Mouse (Mus musculus) heart, embryonic 16.5 days (tissue): ENCODE measurements around the gene Sh3gl2. TPM values are rescaled to one million over a fixed set of nuclear protein-coding genes. Genes with fewer than 3 reads are reported as not detected.

Source experiments
- ATAC-seq: fragments of 200-750 bp; cut with Nextera tagmentation; replicated peaks from 2 replicates; pipeline ENCODE4 v1.8.0; 2017; ENCODE audit warnings: moderate number of reproducible peaks; ENCODE audit not compliant: insufficient read depth, low FRiP score; ENCODE audit errors: extremely low read depth
- H3K27ac ChIP-seq: fragments of 300-500 bp; sonication (generic); 2 replicates; pipeline ENCODE4 v1.5.1; 2014; ENCODE audit warnings: mild to moderate bottlenecking, low read length, control low read depth, moderate library complexity
- H3K27me3 ChIP-seq: fragments of 300-500 bp; sonication (generic); 2 replicates; pipeline ENCODE4 v1.6.1; 2014; ENCODE audit warnings: low read length, mixed read lengths; ENCODE audit not compliant: control insufficient read depth, insufficient read depth
- H3K36me3 ChIP-seq: fragments of 300-500 bp; sonication (generic); 2 replicates; pipeline ENCODE4 v1.6.1; 2014; ENCODE audit not compliant: control insufficient read depth, insufficient read depth
- H3K4me1 ChIP-seq: fragments of 300-500 bp; sonication (generic); 2 replicates; pipeline ENCODE4 v1.6.1; 2014; ENCODE audit warnings: low read length, mixed read lengths; ENCODE audit not compliant: control insufficient read depth, insufficient read depth
- H3K4me2 ChIP-seq: fragments of 300-500 bp; sonication (generic); 2 replicates; pipeline ENCODE4 v1.6.1; 2014; ENCODE audit warnings: low read depth, mild to moderate bottlenecking, control low read depth, low read length
- H3K4me3 ChIP-seq: fragments of 300-500 bp; sonication (generic); 2 replicates; pipeline ENCODE4 v1.5.1; 2014; ENCODE audit warnings: mild to moderate bottlenecking, control low read depth, low read length
- H3K9ac ChIP-seq: fragments of 300-500 bp; sonication (generic); 2 replicates; pipeline ENCODE4 v1.6.1; 2014; ENCODE audit warnings: low read length, control low read depth
- H3K9me3 ChIP-seq: fragments of 300-500 bp; sonication (generic); replicated peaks from 2 replicates; pipeline ENCODE4 v1.6.1; 2016; ENCODE audit warnings: low read length; ENCODE audit not compliant: control insufficient read depth
- WGBS: fragments of 180-500 bp; shearing (Covaris S2); extraction: QIAGEN DNeasy Blood & Tissue Kit; methylation state at CpG from one replicate; pipeline ENCODE4 v1.1.7; 2014; 5-methylcytosine and 5-hydroxymethylcytosine counted together
- polyA plus RNA-seq: library from polyadenylated mRNA; unstranded; fragments of >200 nt; fragmentation: Nextera tagmentation; extraction: Ambion mirVana; gene quantifications from 2 replicates; pipeline ENCODE4 v1.2.1, GENCODE M21; 2015

Gene Sh3gl2
- polyA plus RNA-seq, 1 experiment from 2014 or later = 0.81 TPM

GRCm38 (mm10) chr4:85226731-85227130 is 21.8 kb downstream of the Sh3gl2 start:
- 70% methylated on average over 5 of the region's 5 CpGs for WGBS
- no peak for ATAC-seq
- H3K4me2 ChIP-seq = no peak overlapping the region
- H3K27ac ChIP-seq = no peak overlapping the region
- no peak overlapping the region for H3K4me3 ChIP-seq
- H3K27me3 ChIP-seq = no peaks in the 10 kb centered on the region
- no peak overlapping the region for H3K9ac ChIP-seq
- no peaks in the 10 kb centered on the region for H3K36me3 ChIP-seq
- H3K4me1 ChIP-seq = no peaks in the 10 kb centered on the region
- no peaks in the 10 kb centered on the region for H3K9me3 ChIP-seq

DNA sequence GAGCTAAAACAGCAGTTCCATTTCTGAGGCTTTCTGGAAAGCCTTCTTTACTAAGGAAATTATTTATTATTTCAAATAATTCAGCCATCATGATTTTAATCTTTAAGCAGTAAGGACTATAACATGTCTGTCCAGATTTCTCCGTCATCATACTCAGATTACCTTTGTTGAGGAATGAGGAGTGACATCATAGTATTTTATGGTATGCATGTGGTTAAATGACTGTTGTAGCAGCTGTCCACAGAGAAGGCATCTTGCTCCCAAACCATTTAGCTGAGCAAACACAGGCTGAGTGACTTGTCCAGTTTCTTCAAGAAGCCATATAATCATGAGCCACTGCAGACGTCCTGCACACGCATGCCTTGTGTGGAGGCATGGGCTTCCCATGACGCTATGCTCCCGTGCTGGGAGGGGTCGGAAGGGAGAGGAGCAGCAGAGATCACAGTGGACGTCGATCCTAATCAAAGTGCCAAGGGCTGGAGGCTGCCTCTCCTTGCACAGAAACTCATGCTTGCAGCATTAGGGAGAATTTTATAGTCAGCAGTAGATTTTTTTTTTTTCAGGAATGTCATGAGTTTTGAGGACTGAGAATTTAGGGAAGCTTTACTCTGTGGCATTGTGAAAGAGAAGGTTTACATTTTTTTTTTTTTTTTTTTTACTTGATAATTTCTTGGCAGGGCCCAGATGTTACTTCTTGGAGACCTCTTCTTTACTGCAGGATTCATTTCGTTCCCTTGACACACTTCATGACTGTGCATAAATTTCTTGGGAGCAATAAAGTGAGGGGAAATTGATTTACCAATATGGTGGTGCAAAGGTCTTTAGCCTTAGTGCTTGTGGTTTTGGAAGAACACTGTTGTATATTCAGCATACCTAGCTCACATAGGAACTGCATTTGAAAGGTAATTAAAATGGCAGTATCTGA is 23.0 kb downstream of the Sh3gl2 start:
- ATAC-seq = no peak
- H3K36me3 ChIP-seq = no peaks in the 10 kb centered on the region
- no peaks in the 10 kb centered on the region for H3K27me3 ChIP-seq
- no peak overlapping the region for H3K4me3 ChIP-seq
- no peak overlapping the region for H3K9ac ChIP-seq
- WGBS = 66% methylated on average over 9 of the region's 9 CpGs
- H3K9me3 ChIP-seq = no peaks in the 10 kb centered on the region
- H3K27ac ChIP-seq = no peak overlapping the region
- no peaks in the 10 kb centered on the region for H3K4me1 ChIP-seq
- no peak overlapping the region for H3K4me2 ChIP-seq

DNA sequence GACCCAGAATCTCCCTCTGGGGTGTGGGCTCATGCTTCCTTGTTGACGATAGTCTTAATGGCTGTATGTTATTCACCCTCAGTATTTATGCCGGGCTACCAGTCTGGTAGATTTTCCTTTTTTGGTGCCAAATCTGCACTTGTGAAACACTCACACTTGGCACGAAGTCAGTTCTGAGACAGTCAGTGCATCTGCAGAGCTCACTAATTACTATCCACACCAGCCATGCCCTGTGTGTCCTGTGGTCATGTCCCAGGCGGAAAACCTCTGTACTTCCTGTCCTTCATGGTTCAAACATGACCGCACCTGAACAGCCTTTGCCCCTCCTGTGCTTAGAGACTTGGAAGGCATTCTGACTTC is 23.6 kb downstream of the Sh3gl2 start:
- Histone ChIP-seq H3K9me3 (no peaks in the 10 kb centered on the region), H3K4me2 (no peak overlapping the region), H3K4me1 (no peaks in the 10 kb centered on the region), H3K27me3 (no peaks in the 10 kb centered on the region), H3K27ac (no peak overlapping the region), H3K9ac (no peak overlapping the region), H3K36me3 (no peaks in the 10 kb centered on the region), H3K4me3 (no peak overlapping the region)
- ATAC-seq = no peak
- WGBS = 89% methylated on average over 5 of the region's 5 CpGs

DNA sequence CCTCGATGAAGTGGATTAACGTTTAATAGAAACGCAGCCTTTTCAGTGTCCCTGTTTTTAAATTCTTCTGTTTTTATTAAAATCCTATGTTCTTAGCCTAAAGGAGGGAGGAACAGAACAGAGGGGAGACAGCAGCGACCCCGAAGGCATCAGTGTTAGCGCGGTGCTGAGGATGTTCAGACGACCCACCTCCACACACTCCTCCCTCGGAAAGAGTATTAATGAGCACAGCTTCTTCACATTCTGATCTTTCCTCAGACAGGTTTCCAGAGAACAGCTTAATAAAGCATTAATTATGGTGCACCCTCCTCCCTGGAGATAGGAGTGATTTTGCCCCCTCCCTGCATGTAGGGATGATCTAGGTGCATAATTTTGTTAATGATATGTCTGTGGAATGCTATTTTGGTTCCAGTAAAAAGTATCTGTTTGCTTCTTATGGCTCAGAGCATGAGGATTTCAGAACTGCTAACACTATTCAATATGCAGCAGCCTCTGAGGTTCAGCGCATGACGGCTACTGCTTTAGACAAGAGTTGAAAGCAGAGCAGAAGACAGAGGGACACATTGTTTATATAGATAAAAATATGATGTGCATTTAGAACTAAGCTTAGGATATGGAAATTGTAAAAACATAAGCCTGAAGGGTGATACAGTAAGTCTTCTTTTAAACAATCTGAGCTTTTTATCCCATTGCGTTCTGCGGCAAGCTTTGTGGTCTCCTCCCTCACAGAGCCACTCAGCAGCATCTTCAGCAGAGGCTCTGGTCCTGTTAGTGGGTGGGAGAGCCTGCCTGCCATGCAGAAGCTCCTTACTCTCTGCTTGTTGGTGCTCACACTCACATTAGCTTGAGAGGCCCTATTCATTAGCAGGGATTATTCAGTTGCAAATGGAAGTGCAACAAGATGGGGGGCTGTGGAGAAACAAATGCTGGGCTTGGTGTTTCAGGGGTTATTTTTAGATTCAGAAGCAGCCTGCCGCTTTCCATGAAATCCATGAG is 27.8 kb downstream of the Sh3gl2 start:
- Histone ChIP-seq H3K4me3 (no peak overlapping the region), H3K36me3 (no peaks in the 10 kb centered on the region), H3K27ac (no peak overlapping the region), H3K4me2 (no peak overlapping the region), H3K9me3 (no peaks in the 10 kb centered on the region), H3K4me1 (no peaks in the 10 kb centered on the region), H3K9ac (no peak overlapping the region), H3K27me3 (no peaks in the 10 kb centered on the region)
- no peak for ATAC-seq
- 62% methylated on average over 14 of the region's 14 CpGs for WGBS

- H3K4me1 ChIP-seq = no peaks in the 10 kb centered on the region
- no peaks in the 10 kb centered on the region for H3K27me3 ChIP-seq
- WGBS = 78% methylated on average over 3 of the region's 3 CpGs
- ATAC-seq = no peak
- no peaks in the 10 kb centered on the region for H3K9me3 ChIP-seq
- no peak overlapping the region for H3K4me3 ChIP-seq
- H3K27ac ChIP-seq = no peak overlapping the region
- no peaks in the 10 kb centered on the region for H3K36me3 ChIP-seq
- no peak overlapping the region for H3K4me2 ChIP-seq
- H3K9ac ChIP-seq = no peak overlapping the region
Observed at GRCm38 (mm10) chr4:85241675-85242074, 36.7 kb downstream of the Sh3gl2 start.

DNA sequence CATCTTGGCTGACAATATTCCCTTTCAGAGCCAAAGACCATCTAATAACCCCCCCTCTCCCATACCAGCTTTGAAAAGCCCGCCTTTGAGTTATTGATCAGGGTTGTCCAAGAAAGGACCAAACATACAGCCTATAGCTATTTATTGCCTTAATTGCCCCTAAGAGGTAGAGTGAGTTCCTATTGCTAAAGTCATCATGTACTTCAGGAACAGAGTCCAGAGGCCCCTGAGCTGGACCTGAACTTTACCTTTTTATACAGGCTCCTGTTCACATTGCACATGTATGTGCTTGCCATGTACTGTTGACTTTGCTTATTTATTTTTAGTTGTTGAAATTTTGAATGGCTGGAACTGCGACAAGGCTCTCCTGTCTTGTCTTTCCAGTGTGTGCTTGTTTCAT is 37.6 kb downstream of the Sh3gl2 start:
- no peak overlapping the region for H3K4me2 ChIP-seq
- no peaks in the 10 kb centered on the region for H3K36me3 ChIP-seq
- 80% methylated on average over 2 of the region's 2 CpGs for WGBS
- no peaks in the 10 kb centered on the region for H3K4me1 ChIP-seq
- H3K27ac ChIP-seq = no peak overlapping the region
- no peaks in the 10 kb centered on the region for H3K9me3 ChIP-seq
- ATAC-seq = no peak
- no peak overlapping the region for H3K9ac ChIP-seq
- no peak overlapping the region for H3K4me3 ChIP-seq
- no peaks in the 10 kb centered on the region for H3K27me3 ChIP-seq

DNA sequence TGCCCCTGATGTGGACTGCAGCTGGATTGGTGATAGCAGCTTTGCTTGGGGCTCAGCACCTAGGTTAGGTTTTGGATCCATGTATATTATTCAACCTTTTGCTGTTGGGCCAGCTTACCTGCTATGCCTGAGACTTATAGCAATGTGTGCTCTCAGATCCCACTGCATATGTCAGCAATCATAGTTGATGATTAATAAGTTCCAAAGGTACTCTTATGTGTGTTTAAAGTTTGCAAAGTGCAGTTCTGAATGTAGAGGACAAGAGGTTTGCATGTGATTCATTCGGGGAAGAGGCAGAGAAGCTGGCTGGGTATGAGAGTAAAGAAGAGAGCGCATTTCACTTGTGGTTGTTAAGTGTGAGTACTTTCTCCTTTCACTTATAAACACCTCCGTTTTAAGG is 43.7 kb downstream of the Sh3gl2 start:
- no peaks in the 10 kb centered on the region for H3K4me1 ChIP-seq
- H3K27me3 ChIP-seq = no peaks in the 10 kb centered on the region
- H3K9ac ChIP-seq = no peak overlapping the region
- no peaks in the 10 kb centered on the region for H3K36me3 ChIP-seq
- no peak overlapping the region for H3K27ac ChIP-seq
- H3K9me3 ChIP-seq = no peaks in the 10 kb centered on the region
- no peak overlapping the region for H3K4me2 ChIP-seq
- H3K4me3 ChIP-seq = no peak overlapping the region
- WGBS = 82% methylated on average over 3 of the region's 3 CpGs
- ATAC-seq = no peak

- no peak overlapping the region for H3K4me3 ChIP-seq
- H3K4me1 ChIP-seq = no peaks in the 10 kb centered on the region
- 54% methylated on average over 2 of the region's 2 CpGs for WGBS
- H3K4me2 ChIP-seq = no peak overlapping the region
- H3K9ac ChIP-seq = no peak overlapping the region
- no peak for ATAC-seq
- H3K36me3 ChIP-seq = no peaks in the 10 kb centered on the region
- H3K27me3 ChIP-seq = no peaks in the 10 kb centered on the region
- H3K9me3 ChIP-seq = no peaks in the 10 kb centered on the region
- H3K27ac ChIP-seq = no peak overlapping the region
Observed at GRCm38 (mm10) chr4:85250271-85250670, 45.3 kb downstream of the Sh3gl2 start.

DNA sequence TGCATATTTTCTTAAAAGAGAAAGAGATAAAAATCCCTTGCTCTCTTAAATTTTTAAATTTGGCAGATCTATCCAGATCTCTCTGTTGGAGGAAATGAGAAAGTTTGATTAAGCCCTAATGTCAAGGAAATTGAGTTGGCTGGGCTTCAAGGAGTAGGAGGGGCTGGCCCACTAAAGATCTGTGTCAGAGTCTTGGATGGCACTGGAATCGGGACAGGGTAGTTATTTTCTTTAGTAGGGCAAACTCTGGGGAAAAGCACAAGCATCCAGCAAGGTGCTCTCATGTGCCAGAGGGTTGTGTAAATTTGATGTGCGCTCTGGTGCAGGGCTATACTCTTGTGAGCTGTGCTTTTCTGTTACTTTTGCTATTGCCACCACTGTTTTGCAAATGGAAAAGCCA is 45.9 kb downstream of the Sh3gl2 start:
- WGBS = 64% methylated on average over 2 of the region's 2 CpGs

More for the DNA sequence above, 45.9 kb downstream of the Sh3gl2 start:
- Histone ChIP-seq H3K36me3 (no peaks in the 10 kb centered on the region), H3K4me2 (no peak overlapping the region), H3K27ac (no peak overlapping the region), H3K4me1 (no peaks in the 10 kb centered on the region), H3K27me3 (no peaks in the 10 kb centered on the region), H3K9ac (no peak overlapping the region), H3K4me3 (no peak overlapping the region), H3K9me3 (no peaks in the 10 kb centered on the region)
- no peak for ATAC-seq
